Mouse (Mus musculus): ENCODE results near the gene Ptpa. TPM values are rescaled to one million over a fixed set of nuclear protein-coding genes. Genes with fewer than 3 reads are reported as not detected.

Gene Ptpa
- polyA plus RNA-seq, 1 experiment = 152 TPM

DNA sequence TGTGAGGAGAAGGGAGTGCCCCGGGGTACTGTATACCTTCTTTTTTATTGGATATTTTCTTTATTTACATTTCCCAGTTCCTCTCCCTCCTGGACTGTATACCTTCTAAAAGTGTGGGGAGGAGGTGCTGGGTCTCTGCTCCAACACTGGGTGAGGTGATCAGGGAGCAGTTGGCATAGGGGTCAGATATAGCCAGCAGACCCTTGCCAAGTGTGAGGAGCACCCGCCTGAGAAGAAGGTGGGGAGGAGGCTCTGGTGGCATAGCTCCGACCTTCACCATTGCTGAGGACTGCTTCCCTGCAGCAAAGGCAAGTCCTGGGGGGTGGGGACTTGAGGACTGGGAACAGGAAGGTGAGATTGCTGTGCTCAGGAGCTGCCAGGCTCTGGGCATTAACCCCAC is 35.7 kb downstream of the Ptpa start:
- TF ChIP-seq POLR2A (IDR thresholded peaks at IDR 0.05; ENCODE audit: borderline replicate concordance, extremely low read depth, insufficient read depth, insufficient read length, poor library complexity, severe bottlenecking) (no peak), CTCF (IDR thresholded peaks at IDR 0.05; ENCODE audit: borderline replicate concordance, extremely low read depth, insufficient read depth, insufficient read length) (no peak)
- DNase-seq (ENCODE audit: low read depth) = no peak

DNA sequence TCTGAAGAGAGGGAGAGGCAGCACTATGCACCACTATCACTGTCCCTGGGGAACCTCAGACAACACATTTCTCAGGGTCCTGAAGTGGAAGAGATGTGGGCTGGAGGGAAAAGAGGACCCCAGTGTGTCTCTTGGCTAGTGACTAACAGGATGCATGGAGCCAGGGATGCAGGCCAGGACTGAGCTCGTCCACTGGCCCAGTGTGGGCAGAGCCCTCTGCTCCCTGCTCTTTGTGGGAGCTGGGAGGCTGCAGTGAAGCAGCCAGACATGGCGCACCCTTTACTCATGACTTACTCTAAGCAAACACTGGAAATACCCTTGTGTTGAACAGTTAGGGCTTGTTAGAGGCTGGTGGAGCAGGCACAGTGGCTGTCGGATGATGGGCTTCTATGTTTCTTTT is 37.7 kb downstream of the Ptpa start:
- DNase-seq (ENCODE audit: low read depth) = no peak
- TF ChIP-seq POLR2A (IDR thresholded peaks at IDR 0.05; ENCODE audit: borderline replicate concordance, extremely low read depth, insufficient read depth, insufficient read length, poor library complexity, severe bottlenecking) (no peak), CTCF (IDR thresholded peaks at IDR 0.05; ENCODE audit: borderline replicate concordance, extremely low read depth, insufficient read depth, insufficient read length) (no peak)

DNA sequence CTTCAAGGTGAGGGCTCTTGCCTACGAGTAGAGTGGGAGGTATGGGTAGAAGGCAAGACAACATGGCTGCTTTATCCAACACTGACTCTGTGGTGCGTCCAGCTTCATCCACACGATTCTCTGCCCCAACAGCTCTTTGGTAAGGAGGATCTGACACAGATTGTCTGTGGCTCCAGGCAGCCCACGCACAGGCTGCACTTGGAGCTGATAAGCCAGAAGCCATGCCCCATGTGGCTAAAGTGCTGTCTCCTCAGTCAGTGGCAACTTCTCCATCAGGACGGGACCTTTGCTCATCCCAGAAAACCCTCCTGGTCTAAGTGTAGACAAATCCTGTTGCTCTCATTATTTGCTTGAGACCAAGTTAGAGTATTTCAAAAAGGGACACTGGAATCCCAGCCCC is 38.7 kb downstream of the Ptpa start:
- DNase-seq (ENCODE audit: low read depth) = no peak

DNA sequence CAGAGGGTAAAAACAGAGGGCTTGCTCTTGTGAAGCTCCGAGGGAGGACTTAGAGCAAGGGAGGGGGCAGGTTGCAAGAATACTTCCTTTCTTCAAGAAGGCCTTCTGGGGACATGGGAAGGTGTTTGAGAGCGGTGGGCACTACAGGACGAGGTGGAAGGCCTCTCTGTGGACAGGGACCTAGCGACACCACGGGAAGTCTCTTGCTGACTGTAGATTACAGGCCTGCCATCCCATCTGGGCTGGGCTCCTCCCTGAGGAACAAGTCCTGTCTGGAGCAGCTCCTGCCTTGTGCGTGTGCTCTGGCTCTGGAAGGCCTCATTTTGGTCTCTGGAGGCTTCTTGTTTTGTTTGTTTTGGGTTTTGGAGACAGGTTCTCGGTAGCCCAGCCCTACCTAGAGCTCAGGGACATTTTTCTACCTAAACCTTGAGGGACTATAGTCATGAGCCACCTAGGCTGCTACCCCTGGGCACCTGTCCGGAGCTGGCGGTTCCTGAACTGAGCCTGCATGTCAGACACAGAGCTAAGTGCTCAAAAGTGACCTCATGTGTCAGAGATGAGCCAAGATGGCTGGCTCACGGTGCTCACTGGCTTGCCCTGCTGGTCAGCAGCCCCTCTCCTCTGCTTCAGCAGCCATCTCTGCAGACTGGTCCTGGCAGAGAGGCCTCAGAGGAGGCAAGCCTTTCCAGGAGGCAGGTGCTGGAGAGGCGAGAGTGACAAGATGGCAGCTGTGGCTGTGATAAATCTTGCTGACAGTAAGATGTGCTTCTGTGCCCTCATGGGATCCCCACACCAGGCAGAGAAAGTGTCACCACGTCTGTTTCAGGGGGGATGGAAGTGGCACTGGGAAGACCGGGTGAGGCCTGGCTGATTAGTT is 40.5 kb downstream of the Ptpa start:
- TF ChIP-seq POLR2A (IDR thresholded peaks at IDR 0.05; ENCODE audit: borderline replicate concordance, extremely low read depth, insufficient read depth, insufficient read length, poor library complexity, severe bottlenecking) = no peak
- no peak for TF ChIP-seq CTCF (IDR thresholded peaks at IDR 0.05; ENCODE audit: borderline replicate concordance, extremely low read depth, insufficient read depth, insufficient read length)
- DNase-seq (ENCODE audit: low read depth) = no peak

More for the DNA sequence above, 38.7 kb downstream of the Ptpa start:
- TF ChIP-seq CTCF (IDR thresholded peaks at IDR 0.05; ENCODE audit: borderline replicate concordance, extremely low read depth, insufficient read depth, insufficient read length) (no peak), POLR2A (IDR thresholded peaks at IDR 0.05; ENCODE audit: borderline replicate concordance, extremely low read depth, insufficient read depth, insufficient read length, poor library complexity, severe bottlenecking) (no peak)

DNA sequence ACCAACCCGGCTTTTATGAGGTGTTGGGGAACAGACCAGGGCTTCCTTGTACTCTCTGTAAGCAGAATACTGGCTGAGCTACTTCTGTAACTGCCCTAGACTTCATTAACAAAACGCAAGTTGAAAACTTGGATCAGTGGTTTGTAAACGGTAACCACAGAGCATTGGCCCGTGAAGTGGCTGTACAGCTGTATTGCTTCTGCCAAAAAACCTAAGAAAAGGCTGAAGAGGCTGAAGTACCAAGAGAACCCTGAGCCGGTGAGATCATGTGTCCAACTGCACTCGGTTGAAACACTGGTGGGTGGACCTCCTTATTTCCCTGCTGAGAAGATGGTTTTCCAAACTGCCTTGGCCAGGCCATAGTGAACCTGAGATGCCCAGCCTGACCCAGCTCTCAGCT is 42.5 kb downstream of the Ptpa start:
- TF ChIP-seq POLR2A (IDR thresholded peaks at IDR 0.05; ENCODE audit: borderline replicate concordance, extremely low read depth, insufficient read depth, insufficient read length, poor library complexity, severe bottlenecking) (no peak), CTCF (IDR thresholded peaks at IDR 0.05; ENCODE audit: borderline replicate concordance, extremely low read depth, insufficient read depth, insufficient read length) (no peak)
- DNase-seq (ENCODE audit: low read depth) = no peak

DNA sequence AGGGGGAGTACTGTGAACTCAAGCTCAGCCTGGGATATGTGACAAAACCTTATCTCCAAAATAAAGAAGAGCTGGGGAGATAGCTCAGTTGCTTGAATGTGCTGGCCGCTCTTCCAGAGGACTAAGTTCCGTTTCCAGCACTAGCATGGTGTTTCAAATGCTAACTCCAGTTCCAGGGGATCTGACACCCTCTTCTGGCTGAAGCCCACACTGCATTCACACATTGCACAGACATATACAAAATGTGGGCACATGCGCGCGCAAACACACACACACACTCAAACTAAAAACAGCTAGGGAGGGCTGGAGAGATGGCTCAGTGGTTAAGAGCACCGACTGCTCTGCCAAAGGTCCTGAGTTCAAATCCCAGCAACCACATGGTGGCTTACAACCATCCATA is 43.4 kb downstream of the Ptpa start:
- DNase-seq (ENCODE audit: low read depth) = no peak
- no peak for TF ChIP-seq POLR2A (IDR thresholded peaks at IDR 0.05; ENCODE audit: borderline replicate concordance, extremely low read depth, insufficient read depth, insufficient read length, poor library complexity, severe bottlenecking)
- peak; percentile 14; the same call in 1 of the 2 replicates for TF ChIP-seq CTCF (IDR thresholded peaks at IDR 0.05; ENCODE audit: borderline replicate concordance, extremely low read depth, insufficient read depth, insufficient read length)

DNA sequence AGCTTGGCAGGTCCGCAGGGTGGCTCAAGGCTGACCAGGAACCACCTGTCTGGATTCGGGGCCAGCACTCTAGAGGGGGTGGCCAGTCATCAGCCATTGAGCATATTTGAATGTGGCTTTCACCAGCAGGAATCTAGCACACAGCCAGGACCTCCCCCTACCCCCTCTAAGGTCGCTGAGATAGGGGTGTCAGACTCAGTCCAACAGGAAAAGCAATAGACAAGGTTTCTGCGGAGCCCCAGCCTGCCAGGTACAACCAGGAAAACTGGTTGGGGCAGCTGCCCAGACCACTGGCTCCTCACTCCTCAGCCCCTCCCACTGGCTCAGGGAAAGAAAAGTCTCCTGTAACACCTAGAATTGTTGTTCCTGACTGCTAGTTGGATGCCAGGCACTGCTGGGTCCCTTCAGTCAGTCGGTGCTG is 47.5 kb downstream of the Ptpa start:
- DNase-seq (ENCODE audit: low read depth) = no peak
- TF ChIP-seq POLR2A (IDR thresholded peaks at IDR 0.05; ENCODE audit: borderline replicate concordance, extremely low read depth, insufficient read depth, insufficient read length, poor library complexity, severe bottlenecking) (no peak), CTCF (IDR thresholded peaks at IDR 0.05; ENCODE audit: borderline replicate concordance, extremely low read depth, insufficient read depth, insufficient read length) (no peak)

DNA sequence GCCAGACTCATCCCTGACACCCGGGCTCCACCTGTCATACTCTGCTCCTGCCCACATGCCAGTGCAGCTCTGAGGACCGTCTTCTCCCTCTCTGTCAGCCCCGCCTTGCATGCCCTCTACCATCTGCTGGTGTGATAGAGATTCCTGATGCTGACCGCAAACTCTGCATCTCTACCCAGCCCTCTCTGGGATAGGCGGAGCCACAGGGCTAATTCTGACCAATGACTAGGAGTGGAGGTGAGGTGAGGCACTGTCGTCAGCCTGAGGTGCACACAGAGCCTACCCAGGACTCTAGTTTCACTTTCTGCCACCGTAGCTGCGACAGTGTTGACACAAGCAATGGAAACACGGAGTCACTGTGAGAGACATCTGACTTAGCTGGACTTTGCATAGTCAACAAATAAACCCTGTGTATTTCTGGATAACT is 48.1 kb downstream of the Ptpa start:
- peak; percentile 70 for DNase-seq (ENCODE audit: low read depth)
- no peak for TF ChIP-seq POLR2A (IDR thresholded peaks at IDR 0.05; ENCODE audit: borderline replicate concordance, extremely low read depth, insufficient read depth, insufficient read length, poor library complexity, severe bottlenecking)
- no peak for TF ChIP-seq CTCF (IDR thresholded peaks at IDR 0.05; ENCODE audit: borderline replicate concordance, extremely low read depth, insufficient read depth, insufficient read length)

DNA sequence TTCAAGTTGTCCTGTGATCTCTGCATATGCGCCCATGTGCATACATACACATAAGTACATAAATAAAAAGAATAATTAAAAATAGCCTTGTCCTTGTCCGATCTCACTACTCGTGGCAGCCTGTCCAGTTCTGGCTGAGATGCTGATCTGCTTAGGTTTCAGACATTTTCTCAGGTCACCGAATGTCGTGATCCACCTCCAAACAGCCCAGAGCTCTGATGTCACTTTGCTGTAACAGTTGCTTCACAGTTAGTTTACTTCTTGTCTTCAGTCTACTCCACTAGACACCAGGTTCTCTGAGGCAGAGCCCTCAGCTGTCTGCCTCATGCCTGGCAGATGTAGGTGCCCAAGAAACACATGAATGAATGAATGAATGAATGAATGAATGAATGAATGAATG is 48.6 kb downstream of the Ptpa start:
- DNase-seq (ENCODE audit: low read depth) = no peak
- TF ChIP-seq POLR2A (IDR thresholded peaks at IDR 0.05; ENCODE audit: borderline replicate concordance, extremely low read depth, insufficient read depth, insufficient read length, poor library complexity, severe bottlenecking) (no peak), CTCF (IDR thresholded peaks at IDR 0.05; ENCODE audit: borderline replicate concordance, extremely low read depth, insufficient read depth, insufficient read length) (no peak)

DNA sequence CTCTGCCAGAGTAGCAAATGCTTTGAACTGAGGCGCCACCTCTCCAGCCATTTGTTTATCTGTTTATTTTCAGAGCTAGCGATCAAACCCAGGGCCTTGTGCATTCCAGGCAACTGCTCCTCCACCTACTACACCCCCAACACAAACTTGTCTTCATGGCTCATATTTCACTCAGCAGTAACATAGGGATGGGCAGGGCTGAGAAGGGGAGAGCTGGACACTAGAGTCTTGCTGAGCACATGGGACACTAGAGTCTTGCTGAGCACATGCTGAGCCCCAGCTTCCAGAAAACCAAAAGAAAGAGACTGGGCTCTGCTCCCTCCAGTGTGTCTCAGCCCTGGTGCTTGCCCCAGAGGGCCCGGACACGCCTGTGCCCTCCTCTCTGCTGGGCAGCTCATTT is 50.9 kb downstream of the Ptpa start:
- no peak for TF ChIP-seq CTCF (IDR thresholded peaks at IDR 0.05; ENCODE audit: borderline replicate concordance, extremely low read depth, insufficient read depth, insufficient read length)
- TF ChIP-seq POLR2A (IDR thresholded peaks at IDR 0.05; ENCODE audit: borderline replicate concordance, extremely low read depth, insufficient read depth, insufficient read length, poor library complexity, severe bottlenecking) = no peak
- no peak for DNase-seq (ENCODE audit: low read depth)

DNA sequence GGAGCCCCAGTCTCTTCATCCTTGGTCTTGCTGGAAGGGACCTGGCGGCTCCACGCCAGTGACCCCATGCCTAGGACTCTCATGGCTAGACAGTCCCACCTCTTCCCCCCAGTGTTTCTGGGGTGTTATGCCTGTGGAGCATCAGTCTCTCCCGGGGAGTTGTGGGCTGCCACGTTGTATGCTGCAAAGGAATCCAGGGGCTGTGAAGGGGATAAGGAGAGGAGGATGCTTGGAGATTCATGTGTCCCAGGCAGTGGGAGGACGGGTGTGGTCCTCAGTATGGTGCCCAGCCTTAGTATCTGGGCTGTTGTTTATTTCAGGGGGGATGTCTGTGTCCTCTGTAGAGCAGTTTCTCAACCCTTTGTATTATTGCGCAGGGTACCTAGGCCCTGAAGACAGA is 53.2 kb downstream of the Ptpa start:
- TF ChIP-seq POLR2A (IDR thresholded peaks at IDR 0.05; ENCODE audit: borderline replicate concordance, extremely low read depth, insufficient read depth, insufficient read length, poor library complexity, severe bottlenecking) (no peak), CTCF (IDR thresholded peaks at IDR 0.05; ENCODE audit: borderline replicate concordance, extremely low read depth, insufficient read depth, insufficient read length) (no peak)
- DNase-seq (ENCODE audit: low read depth) = no peak

DNA sequence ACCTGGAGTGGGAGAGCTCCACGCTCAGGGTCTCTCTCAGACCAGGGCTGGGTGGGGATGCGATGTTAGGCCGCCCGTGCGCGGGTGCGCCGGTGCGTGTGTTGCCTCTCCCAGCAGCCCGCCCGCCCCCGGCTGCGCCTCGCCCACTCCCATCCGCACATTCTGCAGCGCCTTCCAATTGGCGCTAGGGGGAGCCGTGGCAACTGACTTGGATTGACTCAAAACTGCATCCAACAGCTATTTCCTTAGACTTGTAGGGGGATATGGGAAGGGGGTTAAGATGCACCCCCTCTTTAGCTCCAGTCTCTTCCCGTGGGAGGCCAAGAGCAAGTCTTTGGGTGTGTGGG is 53.9 kb downstream of the Ptpa start:
- TF ChIP-seq POLR2A (IDR thresholded peaks at IDR 0.05; ENCODE audit: borderline replicate concordance, extremely low read depth, insufficient read depth, insufficient read length, poor library complexity, severe bottlenecking) (peak; percentile 57), CTCF (IDR thresholded peaks at IDR 0.05; ENCODE audit: borderline replicate concordance, extremely low read depth, insufficient read depth, insufficient read length) (peak; percentile 83)
- peak; percentile 95 for DNase-seq (ENCODE audit: low read depth)
